In the genomic region with DNA sequence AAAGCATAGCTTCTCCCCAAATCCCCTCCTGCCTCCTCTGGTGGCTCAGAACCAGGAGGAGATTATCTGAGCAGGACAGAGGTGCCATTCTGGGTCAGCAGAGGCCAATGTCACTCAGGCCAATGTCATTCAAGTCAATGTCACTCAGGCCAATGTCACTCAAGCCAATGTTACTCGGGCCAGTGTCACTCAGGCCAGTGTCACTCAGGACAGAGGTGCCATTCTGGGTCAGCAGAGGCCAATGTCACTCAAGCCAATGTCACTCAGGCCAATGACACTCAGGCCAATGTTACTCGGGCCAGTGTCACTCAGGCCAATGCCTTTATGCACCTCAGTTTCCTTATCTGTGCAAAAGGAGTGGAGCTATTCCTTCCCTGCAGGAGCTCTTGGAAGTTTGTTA, we compare ENCODE assay signal across 31 mouse cellular contexts. TPM values are rescaled to one million over a fixed set of nuclear protein-coding genes. Genes with fewer than 3 reads are reported as not detected.
A peak's percentile ranks its signal among the peaks of the same experiment; 100 is the strongest.
DNase-seq lines count a peak whose midpoint lies in the region; ATAC-seq and TF ChIP-seq lines count a peak whose summit lies in the region.
"Had no signal": no experiment of that assay in that cellular context is flagged by ENCODE, and none has a peak within 500 bp of the region (broad histone marks: within the 10 kb centered on the region; RNA-seq: fewer than 3 reads in every experiment).

No protein-coding gene starts in this region.

- WGBS in liver, adult 2 months = 14% methylated on average over 2 of the region's 2 CpGs
- WGBS in liver, embryonic 11.5 days = 72% methylated on average over 2 of the region's 2 CpGs
- WGBS in midbrain, embryonic 11.5 days = 70% methylated on average over 2 of the region's 2 CpGs
- 70% methylated on average over 2 of the region's 2 CpGs for WGBS in midbrain, embryonic 13.5 days

- no peaks in the 10 kb centered on the region for H3K9me3 ChIP-seq in liver, embryonic 11.5 days (ENCODE audit: control insufficient read depth, low read length)
- H3K9me3 ChIP-seq in midbrain, embryonic 11.5 days (ENCODE audit: control insufficient read depth, low read length) = no peaks in the 10 kb centered on the region
- H3K9me3 ChIP-seq in midbrain, embryonic 13.5 days = no peaks in the 10 kb centered on the region
- H3K9me3 ChIP-seq: embryonic facial prominence, embryonic 13.5 days; embryonic facial prominence, embryonic 15.5 days; forebrain, embryonic 10.5 days; forebrain, embryonic 12.5 days; G1E had no signal

- no peaks in the 10 kb centered on the region for H3K27me3 ChIP-seq in liver, adult 2 months (ENCODE audit: control insufficient read depth, insufficient read depth, low read length)
- H3K27me3 ChIP-seq in liver, embryonic 11.5 days (replicated peaks; ENCODE audit: control insufficient read depth, insufficient read depth, low read length) = no peaks in the 10 kb centered on the region; the same call in 1 of the 2 replicates
- H3K27me3 ChIP-seq in midbrain, embryonic 11.5 days (ENCODE audit: control insufficient read depth, insufficient read depth, low read length) = no peaks in the 10 kb centered on the region
- H3K27me3 ChIP-seq in midbrain, embryonic 13.5 days = no peaks in the 10 kb centered on the region
- H3K27me3 ChIP-seq: embryonic facial prominence, embryonic 15.5 days; Patski had no signal

- H3K4me2 ChIP-seq in liver, embryonic 11.5 days = no peak overlapping the region
- no peak overlapping the region for H3K4me2 ChIP-seq in midbrain, embryonic 11.5 days
- H3K4me2 ChIP-seq in midbrain, embryonic 13.5 days (replicated peaks) = no peak overlapping the region
- H3K4me2 ChIP-seq: embryonic facial prominence, embryonic 13.5 days; embryonic facial prominence, embryonic 15.5 days; forebrain, embryonic 12.5 days had no signal

- H3K4me3 ChIP-seq in liver, adult 2 months (ENCODE audit: insufficient read depth, low read depth, low read length) = no peak overlapping the region
- no peak overlapping the region for H3K4me3 ChIP-seq in liver, embryonic 11.5 days (ENCODE audit: low read depth, low read length)
- H3K4me3 ChIP-seq in midbrain, embryonic 11.5 days (ENCODE audit: low read depth, low read length) = no peak overlapping the region
- no peak overlapping the region for H3K4me3 ChIP-seq in midbrain, embryonic 13.5 days (replicated peaks)
- H3K4me3 ChIP-seq in brown adipose tissue, adult 24 weeks (ENCODE audit: insufficient read depth, low read depth, low read length) = no peak overlapping the region
- H3K4me3 ChIP-seq: embryonic facial prominence, embryonic 13.5 days; embryonic facial prominence, embryonic 15.5 days; erythroblast, embryonic 14.5 days; forebrain, embryonic 10.5 days; forebrain, embryonic 12.5 days had no signal

- no peak for TF ChIP-seq CTCF in liver, adult 2 months (IDR thresholded peaks at IDR 0.05; ENCODE audit: low read depth, low read length)

- no peaks in the 10 kb centered on the region for H3K79me2 ChIP-seq in liver, adult 2 months (ENCODE audit: control insufficient read depth, insufficient read depth, low read length)

- H3K27ac ChIP-seq in liver, adult 2 months (replicated peaks; ENCODE audit: insufficient read depth, low read depth, low read length) = peak overlapping the region; percentile 16
- no peak overlapping the region for H3K27ac ChIP-seq in liver, embryonic 11.5 days (ENCODE audit: low read depth, low read length)
- H3K27ac ChIP-seq in midbrain, embryonic 11.5 days (ENCODE audit: low read depth, low read length) = no peak overlapping the region
- no peak overlapping the region for H3K27ac ChIP-seq in midbrain, embryonic 13.5 days
- peak overlapping the region; percentile 100 for H3K27ac ChIP-seq in brown adipose tissue, adult 24 weeks (replicated peaks; ENCODE audit: low read depth, low read length)
- H3K27ac ChIP-seq: embryonic facial prominence, embryonic 13.5 days; embryonic facial prominence, embryonic 15.5 days; forebrain, embryonic 10.5 days; forebrain, embryonic 12.5 days had no signal

- H3K4me1 ChIP-seq in liver, adult 2 months (ENCODE audit: control insufficient read depth, insufficient read depth, low read length) = peaks cover 14% of the 10 kb centered on the region
- no peaks in the 10 kb centered on the region for H3K4me1 ChIP-seq in liver, embryonic 11.5 days (replicated peaks; ENCODE audit: control insufficient read depth, insufficient read depth, low read length)
- H3K4me1 ChIP-seq in midbrain, embryonic 11.5 days (ENCODE audit: control insufficient read depth, insufficient read depth, low read length) = no peaks in the 10 kb centered on the region
- H3K4me1 ChIP-seq in midbrain, embryonic 13.5 days (replicated peaks) = peaks cover 16% of the 10 kb centered on the region
- peaks cover 16% of the 10 kb centered on the region for H3K4me1 ChIP-seq in brown adipose tissue, adult 24 weeks (ENCODE audit: control insufficient read depth, insufficient read depth, insufficient read length, low read length)

- peak; percentile 98 for DNase-seq in liver, adult 2 months (ENCODE audit: extremely low read depth, low read depth, low spot score)
- no peak for DNase-seq in liver, embryonic 11.5 days (ENCODE audit: low spot score)
- peak; percentile 37 for DNase-seq in midbrain, embryonic 11.5 days (ENCODE audit: low spot score, missing footprints)
- DNase-seq: adrenal gland, adult 8-10 months; adrenal gland, postnatal 14 days; adrenal gland, postnatal 36 days; B cell, adult 2 months; cerebellum, adult 11 months; cerebellum, adult 18-20 months; cerebellum, adult 8-10 months; cerebellum, adult 9-11 months; cerebellum, postnatal 14 days; cerebellum, postnatal 36 days; embryo, embryonic 11 days had no signal

- ATAC-seq in liver, embryonic 11.5 days (replicated peaks; ENCODE audit: low FRiP score) = no peak
- ATAC-seq in midbrain, embryonic 11.5 days (ENCODE audit: low FRiP score) = no peak
- ATAC-seq in midbrain, embryonic 13.5 days = no peak
- ATAC-seq: activated CD4-positive, CD25-positive, alpha-beta regulatory T cell, adult 4 months; CD4-positive, CD25-positive, alpha-beta regulatory T cell, adult 4 months; forebrain, embryonic 14.5 days; forebrain, embryonic 16.5 days; Patski had no signal

- H3K9ac ChIP-seq in liver, adult 2 months (ENCODE audit: low read depth, low read length) = no peak overlapping the region
- H3K9ac ChIP-seq in liver, embryonic 11.5 days (ENCODE audit: low read depth, low read length) = no peak overlapping the region
- H3K9ac ChIP-seq in midbrain, embryonic 11.5 days (ENCODE audit: low read length) = no peak overlapping the region
- H3K9ac ChIP-seq in midbrain, embryonic 13.5 days (replicated peaks) = no peak overlapping the region
- H3K9ac ChIP-seq: embryonic facial prominence, embryonic 13.5 days; embryonic facial prominence, embryonic 15.5 days; forebrain, embryonic 12.5 days had no signal

- H3K36me3 ChIP-seq in liver, adult 2 months (ENCODE audit: control insufficient read depth, insufficient read depth, low read length) = no peaks in the 10 kb centered on the region
- H3K36me3 ChIP-seq in liver, embryonic 11.5 days (ENCODE audit: control insufficient read depth, insufficient read depth, low read length) = no peaks in the 10 kb centered on the region
- H3K36me3 ChIP-seq in midbrain, embryonic 11.5 days (ENCODE audit: control insufficient read depth, insufficient read depth, low read length) = no peaks in the 10 kb centered on the region
- H3K36me3 ChIP-seq in midbrain, embryonic 13.5 days = no peaks in the 10 kb centered on the region
- H3K36me3 ChIP-seq: embryonic facial prominence, embryonic 13.5 days; embryonic facial prominence, embryonic 15.5 days; forebrain, embryonic 10.5 days; forebrain, embryonic 12.5 days; G1E had no signal

- TF ChIP-seq POLR2A in liver, adult 2 months (IDR thresholded peaks at IDR 0.05; ENCODE audit: extremely low read depth, insufficient read depth, low read length) = no peak

RNA-seq across cellular contexts. Expression of gene Ptgds, which starts 2.7 kb away (rescaled TPM):
- 7.7 and 8.9 TPM in 2 replicates for total RNA-seq in liver, adult 2 months (2014; rRNA removed)
- 18.7 and 40.2 TPM in 2 replicates for polyA plus RNA-seq in liver, adult 2 months (2012; rRNA removed)
- polyA plus RNA-seq in liver, embryonic 11.5 days (2014; fragmentation: Nextera tagmentation; extraction: Ambion mirVana) = not detected in 2 replicates
- polyA plus RNA-seq in midbrain, embryonic 11.5 days (2014; fragmentation: Nextera tagmentation; extraction: Ambion mirVana) = 0.26 TPM in 1 of 2 replicates, not detected in the other
- 48.6 and 80.5 TPM in 2 replicates for polyA plus RNA-seq in midbrain, embryonic 13.5 days (2015; fragmentation: Nextera tagmentation; extraction: Ambion mirVana)
- polyA plus RNA-seq in brown adipose tissue, adult 24 weeks (2012; ENCODE audit: insufficient read depth, insufficient read length, missing spikeins) = 15.2 and 46.8 TPM in 2 replicates
- total RNA-seq: common myeloid progenitor, adult 5-6 weeks had no signal
- polyA plus RNA-seq: activated CD4-positive, CD25-positive, alpha-beta regulatory T cell, adult 4 months; CD4-positive, CD25-positive, alpha-beta regulatory T cell, adult 4 months; erythroblast, embryonic 14.5 days; G1E had no signal

RNA-seq across cellular contexts. Expression of gene Paxx, which starts 11.7 kb away (rescaled TPM):
- 30.6 and 36.8 TPM in 2 replicates for total RNA-seq in liver, adult 2 months (2014; rRNA removed)
- polyA plus RNA-seq in liver, adult 2 months (2012; rRNA removed) = 173 and 181 TPM in 2 replicates
- 9.2 and 14.3 TPM in 2 replicates for polyA plus RNA-seq in liver, embryonic 11.5 days (2014; fragmentation: Nextera tagmentation; extraction: Ambion mirVana)
- polyA plus RNA-seq in midbrain, embryonic 11.5 days (2014; fragmentation: Nextera tagmentation; extraction: Ambion mirVana) = 21.9 and 23.2 TPM in 2 replicates
- 85.7 and 92.1 TPM in 2 replicates for polyA plus RNA-seq in midbrain, embryonic 13.5 days (2015; fragmentation: Nextera tagmentation; extraction: Ambion mirVana)
- 195 and 218 TPM in 2 replicates for polyA plus RNA-seq in brown adipose tissue, adult 24 weeks (2012; ENCODE audit: insufficient read depth, insufficient read length, missing spikeins)

RNA-seq across cellular contexts. Expression of gene Clic3, which starts 15.9 kb away (rescaled TPM):
- 0.18 and 0.54 TPM in 2 replicates for total RNA-seq in liver, adult 2 months (2014; rRNA removed)
- polyA plus RNA-seq in liver, adult 2 months (2012; rRNA removed) = 6.2 and 9.2 TPM in 2 replicates
- polyA plus RNA-seq in liver, embryonic 11.5 days (2014; fragmentation: Nextera tagmentation; extraction: Ambion mirVana) = 0.21 TPM in 1 of 2 replicates, not detected in the other
- polyA plus RNA-seq in midbrain, embryonic 11.5 days (2014; fragmentation: Nextera tagmentation; extraction: Ambion mirVana) = 0.18 and 0.25 TPM in 2 replicates
- 2.7 and 4.0 TPM in 2 replicates for polyA plus RNA-seq in midbrain, embryonic 13.5 days (2015; fragmentation: Nextera tagmentation; extraction: Ambion mirVana)
- not detected in 2 replicates for polyA plus RNA-seq in brown adipose tissue, adult 24 weeks (2012; ENCODE audit: insufficient read depth, insufficient read length, missing spikeins)
- total RNA-seq: adrenal gland, adult 8-10 months; adrenal gland, postnatal 36 days; common myeloid progenitor, adult 5-6 weeks had no signal
- polyA plus RNA-seq: embryonic facial prominence, embryonic 11.5 days; erythroblast, embryonic 14.5 days; G1E had no signal

RNA-seq across cellular contexts. Expression of gene Lcn12, which starts 21.2 kb away (rescaled TPM):
- total RNA-seq in liver, adult 2 months (2014; rRNA removed) = 0.40 TPM in 1 of 2 replicates, not detected in the other
- 0.25 and 0.27 TPM in 2 replicates for polyA plus RNA-seq in liver, adult 2 months (2012; rRNA removed)
- not detected in 2 replicates for polyA plus RNA-seq in liver, embryonic 11.5 days (2014; fragmentation: Nextera tagmentation; extraction: Ambion mirVana)
- polyA plus RNA-seq in midbrain, embryonic 11.5 days (2014; fragmentation: Nextera tagmentation; extraction: Ambion mirVana) = not detected in 2 replicates
- not detected in 2 replicates for polyA plus RNA-seq in midbrain, embryonic 13.5 days (2015; fragmentation: Nextera tagmentation; extraction: Ambion mirVana)
- polyA plus RNA-seq in brown adipose tissue, adult 24 weeks (2012; ENCODE audit: insufficient read depth, insufficient read length, missing spikeins) = not detected in 2 replicates
- total RNA-seq: adrenal gland, adult 18-20 months; adrenal gland, adult 8-10 months; adrenal gland, postnatal 14 days; adrenal gland, postnatal 36 days; CH12.LX; common myeloid progenitor, adult 5-6 weeks; G1E had no signal
- polyA plus RNA-seq: activated CD4-positive, CD25-positive, alpha-beta regulatory T cell, adult 4 months; CD4-positive, CD25-positive, alpha-beta regulatory T cell, adult 4 months; embryonic facial prominence, embryonic 11.5 days; embryonic facial prominence, embryonic 13.5 days; embryonic facial prominence, embryonic 15.5 days; erythroblast, embryonic 14.5 days; forebrain, embryonic 10.5 days; forebrain, embryonic 12.5 days; forebrain, embryonic 14.5 days; forebrain, embryonic 16.5 days; G1E; Patski had no signal

RNA-seq across cellular contexts. Expression of gene Fbxw5, which starts 28.0 kb away (rescaled TPM):
- 18.6 and 24.0 TPM in 2 replicates for total RNA-seq in liver, adult 2 months (2014; rRNA removed)
- polyA plus RNA-seq in liver, adult 2 months (2012; rRNA removed) = 18.8 and 19.4 TPM in 2 replicates
- polyA plus RNA-seq in liver, embryonic 11.5 days (2014; fragmentation: Nextera tagmentation; extraction: Ambion mirVana) = 63.3 and 63.6 TPM in 2 replicates
- 65.9 and 66.4 TPM in 2 replicates for polyA plus RNA-seq in midbrain, embryonic 11.5 days (2014; fragmentation: Nextera tagmentation; extraction: Ambion mirVana)
- 120 and 122 TPM in 2 replicates for polyA plus RNA-seq in midbrain, embryonic 13.5 days (2015; fragmentation: Nextera tagmentation; extraction: Ambion mirVana)
- polyA plus RNA-seq in brown adipose tissue, adult 24 weeks (2012; ENCODE audit: insufficient read depth, insufficient read length, missing spikeins) = 41.1 and 47.3 TPM in 2 replicates

Comparison
In these comparisons a context has a peak if more than half of its experiments do, and no peak if none do; other contexts are left out.
1. H3K27ac ChIP-seq: peak in liver, adult 2 months (single experiment) and brown adipose tissue, adult 24 weeks (single experiment); none in liver, embryonic 11.5 days (single experiment), midbrain, embryonic 11.5 days (single experiment) and midbrain, embryonic 13.5 days (single experiment).
2. RNA of gene Ptgds, which starts 2.7 kb away (polyA plus RNA-seq): 48.6 to 80.5 TPM in midbrain, embryonic 13.5 days, 15.2 to 46.8 TPM in brown adipose tissue, adult 24 weeks and 18.7 to 40.2 TPM in liver, adult 2 months; 0.26 TPM in midbrain, embryonic 11.5 days and not detected in liver, embryonic 11.5 days; every median in the first group is over 10 times any median in the second.